Mouse (Mus musculus) inflammation-experienced regulatory T-cells, adult 6 months (primary cell): ENCODE measurements at regions not wholly inside any gene's neighbourhood (a gene's known extent, or its start where the extent isn't known, plus 50 kb on each side); places are given as distances from the start of the nearest gene placed in this dataset.

ENCODE experiments used
- ATAC-seq: one replicate; pipeline ENCODE4 v1.8.0; 2017

- no peak for ATAC-seq
Measured at GRCm38 (mm10) chr10:56597382-56597781, 220.3 kb downstream of the Gja1 start.

DNA sequence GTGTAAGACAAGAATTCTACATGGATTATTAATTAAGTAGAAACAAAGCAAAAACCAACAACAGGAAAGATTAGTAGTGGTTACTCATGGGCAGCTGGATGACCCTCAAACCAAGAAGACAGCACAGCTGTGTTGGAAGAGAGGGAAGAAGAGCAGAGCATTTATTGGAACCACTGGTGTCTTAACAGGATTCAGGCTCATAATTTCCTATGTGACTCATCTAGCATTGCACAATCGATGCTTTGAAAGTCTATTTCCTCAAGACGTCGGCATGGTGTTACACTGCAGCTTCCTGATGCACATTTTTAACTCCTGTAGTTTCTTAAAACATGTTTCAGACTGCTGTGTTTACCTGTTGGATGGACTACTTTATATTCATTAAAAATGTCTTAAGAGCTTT lies 221.1 kb downstream of the Gja1 start:
- no peak for ATAC-seq

DNA sequence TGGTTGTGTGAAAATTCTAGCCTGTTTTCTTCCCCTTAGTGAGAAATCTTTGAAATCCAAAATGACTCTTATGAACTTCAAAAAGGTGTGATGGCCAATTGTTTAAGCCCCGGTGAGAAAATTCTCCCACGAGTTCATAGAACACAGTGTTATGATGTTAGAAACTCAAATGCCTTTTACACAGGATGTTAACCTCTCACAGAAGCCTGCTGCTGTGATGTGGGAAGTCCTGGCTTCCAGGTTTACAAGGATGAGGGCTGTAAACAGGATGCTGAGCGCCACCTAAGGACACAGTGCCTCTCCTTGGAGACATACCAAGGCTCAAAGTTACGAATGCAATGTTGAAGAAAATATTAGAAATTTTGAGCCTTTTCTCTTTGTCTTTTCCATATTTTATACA lies 222.8 kb downstream of the Gja1 start:
- no peak for ATAC-seq

DNA sequence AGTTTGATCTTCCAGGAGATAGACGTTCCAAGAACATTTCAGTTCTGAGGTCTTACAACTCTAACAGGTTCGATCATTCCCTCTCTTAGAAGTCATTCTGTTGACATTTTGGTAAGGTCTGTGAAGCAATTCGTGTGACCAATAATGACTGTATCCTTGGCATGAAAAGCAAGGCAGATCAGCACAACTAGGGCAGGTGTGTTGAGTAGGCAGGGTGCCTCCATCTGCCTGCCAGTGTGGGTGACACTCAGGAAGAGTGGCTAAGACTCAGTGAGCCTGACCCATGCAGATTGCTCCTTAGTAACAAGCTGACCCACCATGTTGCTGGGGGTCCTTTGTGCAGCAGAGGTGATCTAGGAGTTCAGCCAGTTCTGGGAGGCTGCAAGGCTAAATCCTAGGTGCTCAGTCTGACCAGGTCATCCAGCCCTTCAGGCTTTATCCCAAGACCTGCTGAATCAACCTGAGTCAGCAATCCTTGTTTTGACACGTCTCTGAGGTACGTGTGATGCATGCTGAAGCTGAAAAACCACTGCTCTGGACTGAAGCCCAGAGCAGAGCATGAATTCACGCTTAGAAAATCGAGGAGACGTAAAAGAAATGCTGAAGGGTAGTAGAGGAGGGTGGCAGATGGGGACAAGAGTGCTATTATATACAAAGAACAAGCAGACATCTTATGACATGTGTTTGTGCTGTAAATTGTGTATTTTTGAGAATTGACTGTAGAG lies 234.6 kb downstream of the Gja1 start:
- ATAC-seq, result no peak

DNA sequence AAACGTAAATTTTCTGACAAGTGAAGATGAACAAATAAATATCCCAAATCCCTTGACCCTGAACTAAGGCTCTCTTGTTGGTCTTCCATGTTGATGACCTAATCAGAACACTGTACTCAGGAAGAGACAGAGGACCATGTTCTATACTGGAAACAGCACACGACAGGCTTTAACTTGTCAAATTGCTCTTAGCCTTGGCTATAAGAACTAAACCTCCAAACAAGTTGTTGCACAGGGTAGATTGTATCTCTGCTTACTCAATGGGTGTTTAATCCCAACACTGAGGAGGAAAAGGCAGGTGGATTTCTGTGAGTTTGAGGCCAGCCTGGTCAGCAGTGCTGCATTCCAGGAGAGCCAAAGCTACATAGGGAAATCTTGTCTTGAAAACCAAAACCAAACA lies 265.5 kb downstream of the Gja1 start:
- ATAC-seq, result no peak

- no peak for ATAC-seq
Measured at GRCm38 (mm10) chr10:56643376-56644135, 266.4 kb downstream of the Gja1 start.

DNA sequence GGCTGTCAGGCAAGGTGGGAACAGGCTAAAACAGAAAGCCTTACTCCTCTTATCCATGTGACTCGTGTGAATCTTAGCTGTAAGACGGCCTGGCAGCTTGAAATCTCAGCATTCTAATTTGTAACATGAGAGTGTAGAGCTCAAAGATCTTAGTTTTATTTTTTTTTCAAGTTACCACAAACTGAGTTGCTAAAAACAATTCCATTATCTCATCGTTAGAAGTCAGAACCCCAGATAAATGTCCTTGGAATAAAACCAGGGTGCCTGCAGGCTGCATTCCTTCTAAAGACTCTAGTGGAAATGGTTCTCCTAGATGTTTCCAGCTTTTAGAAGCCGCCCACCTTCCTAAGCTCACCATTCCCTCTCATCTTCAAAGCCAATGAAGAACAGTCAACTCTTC lies 283.4 kb downstream of the Gja1 start:
- no peak for ATAC-seq

GRCm38 (mm10) chr10:56673919-56674318 lies 296.8 kb downstream of the Gja1 start:
- no peak for ATAC-seq

DNA sequence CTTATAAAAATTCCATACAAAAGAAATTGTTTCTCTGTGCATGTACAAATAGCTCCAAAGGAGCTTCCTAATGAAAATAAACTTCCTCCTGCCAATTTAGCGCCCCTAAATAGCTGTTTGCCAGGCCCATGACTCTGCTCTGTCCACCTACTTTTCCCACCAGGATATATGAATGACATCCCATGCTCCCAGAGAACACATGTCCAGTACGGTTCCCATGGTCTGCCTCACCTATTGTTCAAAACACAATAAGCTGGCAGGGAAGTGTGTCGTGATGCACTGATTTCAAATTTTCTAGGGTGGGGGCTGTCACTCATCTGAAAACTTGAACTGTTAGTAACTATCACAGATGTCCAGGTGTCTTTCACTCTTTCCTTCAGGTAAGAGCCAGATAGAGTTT lies 305.8 kb downstream of the Gja1 start:
- no peak for ATAC-seq

- no peak for ATAC-seq
Measured at GRCm38 (mm10) chr10:56685655-56686250, 308.6 kb downstream of the Gja1 start.

DNA sequence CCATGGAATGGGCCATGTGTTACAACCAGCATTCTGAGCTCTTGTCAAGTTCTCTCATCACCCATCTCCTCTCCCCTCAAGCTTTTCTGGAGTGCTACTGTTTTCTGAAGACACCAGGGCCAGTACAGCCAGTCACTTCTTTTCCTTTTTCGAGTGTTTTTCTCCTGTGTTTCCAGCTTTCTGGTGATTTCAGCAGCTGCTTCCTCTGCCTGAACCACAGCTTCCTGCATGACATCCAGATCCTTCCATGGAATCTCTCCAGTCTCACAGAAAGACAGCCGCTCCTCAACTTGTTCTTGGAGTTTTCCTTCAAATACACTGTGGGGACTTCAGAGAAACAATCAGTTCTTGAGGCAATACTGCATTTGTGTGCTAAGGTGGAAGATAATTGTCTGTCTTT lies 314.3 kb downstream of the Gja1 start:
- no peak for ATAC-seq

DNA sequence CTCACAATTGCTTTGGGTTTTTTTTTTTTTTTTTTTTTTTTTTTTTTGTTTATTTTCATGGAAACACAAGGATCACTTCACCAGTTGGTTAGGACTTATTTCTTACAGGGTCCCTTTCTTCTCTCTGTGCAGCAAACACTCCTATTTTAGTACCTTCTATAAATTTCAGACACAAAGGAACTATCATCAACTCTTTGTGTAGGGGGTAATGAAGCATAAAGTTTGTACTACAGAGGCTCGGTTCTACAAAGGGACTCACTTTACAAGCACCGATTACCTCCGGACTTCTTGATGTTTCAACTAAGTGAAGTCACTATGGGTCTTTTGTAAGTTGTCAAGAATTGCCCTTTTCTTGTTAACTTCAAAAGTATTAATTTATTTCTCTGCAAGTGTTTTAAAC lies 318.0 kb downstream of the Gja1 start:
- no peak for ATAC-seq

- ATAC-seq, result no peak
Measured at GRCm38 (mm10) chr10:56700126-56700525, 323.0 kb downstream of the Gja1 start.

DNA sequence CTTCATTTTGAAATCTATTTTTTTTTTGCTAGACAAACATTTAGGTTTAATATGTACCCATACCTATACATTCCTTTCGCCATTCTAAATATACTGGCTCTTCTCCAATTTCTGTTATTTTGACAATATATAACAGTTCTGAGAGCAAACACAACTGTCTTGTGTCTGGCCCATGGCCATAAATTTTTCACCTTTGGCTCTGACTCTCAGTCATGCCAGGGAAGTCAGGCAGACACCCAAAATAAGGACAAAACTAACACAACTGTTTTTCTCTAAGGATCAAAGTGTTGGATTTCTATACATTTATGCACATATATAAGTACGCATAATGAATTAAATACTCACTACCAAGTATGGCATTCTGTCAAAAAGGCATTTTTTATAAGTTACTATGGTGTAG lies 331.3 kb downstream of the Gja1 start:
- ATAC-seq, result no peak

DNA sequence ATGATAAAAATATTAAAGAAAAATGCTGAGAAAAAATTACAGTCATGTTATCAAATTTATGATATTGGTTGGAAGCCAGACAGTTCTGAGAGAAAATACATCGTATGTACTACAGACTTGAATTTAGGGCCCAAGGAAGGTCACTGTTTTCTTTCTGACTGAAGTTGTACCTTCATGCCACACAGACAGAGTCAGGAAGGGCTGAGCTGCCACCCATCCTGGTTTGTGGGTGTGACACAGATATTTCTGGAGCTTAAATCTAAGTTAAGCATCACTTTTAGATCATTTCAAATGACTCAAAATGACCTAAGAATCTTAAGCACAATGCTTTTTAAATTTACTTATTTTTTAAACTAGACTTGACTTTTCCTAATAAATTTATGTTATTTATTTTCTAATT lies 331.8 kb downstream of the Gja1 start:
- ATAC-seq, result no peak

DNA sequence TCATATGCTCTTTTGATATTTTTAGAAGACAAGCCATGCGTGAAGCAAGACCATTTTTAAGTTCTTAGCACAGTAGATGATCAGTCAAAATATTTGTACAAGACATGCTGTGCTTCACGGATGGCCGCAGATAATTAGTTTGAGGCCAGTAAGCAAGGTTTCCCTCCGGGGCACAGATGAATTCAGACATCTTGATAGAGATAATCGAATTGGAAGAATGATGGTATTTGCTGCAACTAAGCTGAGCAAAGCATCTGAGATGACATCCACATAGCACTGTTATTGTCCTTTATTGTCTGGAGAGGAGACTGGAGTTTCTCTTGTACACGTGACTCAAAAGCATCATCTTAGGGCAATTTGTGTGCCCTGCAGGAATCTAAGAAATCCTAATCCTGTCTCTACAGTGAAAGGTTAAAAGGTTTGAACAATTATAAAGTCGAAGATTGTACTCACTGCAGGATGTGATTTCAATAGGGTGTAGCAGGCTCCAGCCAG lies 335.5 kb downstream of the Gja1 start:
- ATAC-seq, result no peak

- ATAC-seq, result no peak
Measured at GRCm38 (mm10) chr10:56737073-56737472, 359.9 kb downstream of the Gja1 start.

DNA sequence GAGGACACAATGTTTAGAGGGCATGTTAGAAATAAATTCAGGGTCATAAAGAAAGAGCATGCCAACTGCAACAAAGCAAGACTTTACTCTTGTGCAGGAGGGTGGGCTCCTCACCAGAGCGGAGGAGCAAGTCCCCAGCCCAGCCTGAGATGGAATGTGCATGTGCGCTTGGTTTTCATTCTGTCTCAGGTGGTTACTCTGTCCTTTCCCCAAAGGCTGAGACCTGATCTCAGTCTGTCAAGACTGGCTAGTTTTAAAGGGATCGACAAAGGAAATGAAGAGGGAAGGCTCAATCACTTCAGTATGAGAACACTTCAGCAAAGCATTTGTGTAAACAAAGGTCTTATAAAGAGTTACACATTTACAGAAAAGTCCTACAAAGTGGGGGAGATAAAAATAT lies 362.5 kb downstream of the Gja1 start:
- no peak for ATAC-seq

DNA sequence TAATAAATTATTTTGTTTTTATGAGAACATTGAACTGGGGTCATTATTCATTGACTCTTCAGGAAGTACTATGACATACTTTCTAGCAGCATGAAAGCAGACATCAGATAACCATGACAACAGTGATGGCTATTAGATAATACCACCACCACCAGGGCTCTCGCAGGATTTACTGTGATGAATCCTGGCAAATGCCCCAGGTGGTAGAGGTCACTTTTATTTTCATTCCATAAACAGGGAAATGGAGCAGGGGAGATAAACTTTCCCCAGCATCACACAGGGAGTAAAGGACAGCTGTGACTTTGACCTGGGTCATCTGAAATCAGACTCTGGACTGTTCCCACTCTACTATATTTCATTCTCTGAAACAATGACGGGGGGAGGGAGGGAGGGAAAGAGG lies 375.0 kb downstream of the Gja1 start:
- no peak for ATAC-seq

GRCm38 (mm10) chr10:56753576-56753975 lies 376.4 kb downstream of the Gja1 start:
- no peak for ATAC-seq

- ATAC-seq, result no peak
Measured at GRCm38 (mm10) chr10:56754546-56755175, 377.5 kb downstream of the Gja1 start.

DNA sequence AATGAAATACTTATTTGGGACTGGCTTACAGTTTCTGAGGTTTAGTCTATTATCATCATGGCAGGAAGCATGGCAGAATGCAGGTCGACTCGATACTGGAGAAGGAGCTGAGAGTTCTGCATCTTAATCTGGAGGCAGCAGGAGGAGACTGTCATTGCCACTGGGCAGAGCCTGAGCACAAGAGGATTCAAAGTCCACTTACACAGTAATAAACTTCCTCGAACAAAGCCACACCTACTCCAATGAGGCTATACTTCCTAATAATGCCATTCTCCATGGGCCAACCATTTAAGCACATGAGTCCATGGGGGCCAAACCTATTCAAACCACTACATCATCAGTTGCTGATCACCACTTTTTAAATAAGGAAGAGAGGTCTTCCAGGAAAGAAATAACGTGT lies 393.5 kb downstream of the Gja1 start:
- ATAC-seq, result no peak

DNA sequence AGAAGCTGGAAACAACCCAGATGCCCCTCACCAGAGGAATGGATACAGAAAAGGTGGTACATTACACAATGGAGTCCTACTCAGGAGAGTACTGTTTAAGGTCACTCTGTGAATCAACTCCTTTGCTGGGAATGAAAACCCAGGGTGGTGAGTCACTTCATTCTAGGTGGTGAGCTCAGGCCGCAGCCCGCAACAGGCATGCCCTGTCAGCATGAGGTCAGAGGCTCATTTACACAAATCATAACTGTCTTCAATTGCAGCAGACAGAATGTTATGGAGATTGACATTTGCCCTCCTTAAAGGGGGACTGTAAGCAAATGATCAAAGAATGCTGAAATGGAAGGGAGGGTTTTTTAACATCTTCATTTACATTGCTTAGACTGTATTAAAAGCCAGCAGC lies 405.1 kb downstream of the Gja1 start:
- ATAC-seq, result no peak
